Mouse (Mus musculus): ENCODE results near the gene Pde7b. TPM values are rescaled to one million over a fixed set of nuclear protein-coding genes. Genes with fewer than 3 reads are reported as not detected.

Pde7b gene
- total RNA-seq (2021): 10 to 100 TPM; 48.3 to 55.4 TPM
- long read RNA-seq, experiment 1, partial matches to known transcripts: 0 of 6 reads
- long read RNA-seq, experiment 1, other reads (novel, unspliced or antisense): 6 of 6 reads
- long read RNA-seq, experiment 2, partial matches to known transcripts: 0 of 4 reads
- long read RNA-seq, experiment 2, other reads (novel, unspliced or antisense): 4 of 4 reads

DNA sequence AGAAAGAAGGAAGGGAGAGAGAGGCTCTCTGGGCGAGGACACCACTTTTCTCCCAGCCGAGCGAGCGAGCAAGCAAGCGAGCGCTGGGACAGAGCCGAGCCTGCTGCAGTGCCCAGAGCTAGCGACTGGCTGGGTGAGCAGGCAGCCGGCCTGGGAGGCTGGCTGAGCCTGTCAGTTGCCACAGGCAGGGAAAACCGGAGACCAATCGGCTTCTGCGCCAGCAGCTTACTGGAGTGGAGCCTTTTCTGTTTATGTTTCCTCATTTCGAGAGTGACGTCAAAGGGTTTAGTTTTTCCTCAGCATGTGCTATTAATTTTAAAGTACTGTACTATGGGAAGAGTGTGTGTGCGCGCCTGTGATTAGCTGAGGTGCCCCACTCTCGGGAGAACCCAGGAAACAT lies at the start of gene Pde7b:
Gene Pde7b, minus strand, starts transcription at position 173 of the 400 bp plus-strand sequence.
- DNase-seq: peak; percentile 81 to 89

DNA sequence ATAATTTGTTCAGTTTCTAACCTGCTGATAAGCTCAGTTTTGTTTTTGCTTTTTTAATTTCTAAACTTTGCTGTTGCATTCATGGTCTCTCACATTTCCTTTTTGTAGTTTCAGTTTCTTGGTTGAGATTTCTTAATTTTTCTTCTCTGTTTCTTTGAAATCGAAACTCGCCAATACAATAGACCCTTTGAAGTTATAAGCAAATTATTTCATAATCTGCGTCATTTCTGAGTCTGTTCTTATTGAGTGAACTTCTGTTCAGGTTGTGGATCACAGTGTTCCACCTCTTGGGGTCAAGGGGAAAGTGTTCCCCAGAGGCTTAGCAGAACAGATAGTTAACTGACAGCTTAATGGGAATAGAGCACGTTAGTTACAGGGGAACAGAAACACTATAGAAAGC lies 47.2 kb upstream of the Pde7b start:
- DNase-seq: no peak

DNA sequence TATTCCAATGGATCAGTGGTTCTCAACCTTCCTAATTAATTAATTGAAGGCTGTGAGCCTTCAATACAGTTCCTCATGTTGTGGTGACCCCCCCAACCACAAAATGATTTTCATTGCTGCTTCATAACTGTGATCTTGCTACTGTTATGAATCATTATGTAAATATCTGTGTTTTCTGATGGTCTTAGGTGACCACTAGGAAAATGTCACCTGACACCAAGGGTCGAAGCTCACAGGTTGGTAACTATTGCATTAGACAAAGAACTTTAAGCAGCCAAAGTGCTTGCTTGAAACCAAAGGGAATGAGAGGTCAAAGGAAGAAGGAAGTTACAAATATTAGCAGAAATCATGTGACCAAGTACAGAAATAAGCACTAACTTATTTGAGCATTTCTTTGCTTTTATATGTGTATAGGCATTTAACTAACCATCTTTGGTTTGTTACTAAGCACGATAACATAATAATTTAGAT lies 45.6 kb upstream of the Pde7b start:
- DNase-seq: no peak

DNA sequence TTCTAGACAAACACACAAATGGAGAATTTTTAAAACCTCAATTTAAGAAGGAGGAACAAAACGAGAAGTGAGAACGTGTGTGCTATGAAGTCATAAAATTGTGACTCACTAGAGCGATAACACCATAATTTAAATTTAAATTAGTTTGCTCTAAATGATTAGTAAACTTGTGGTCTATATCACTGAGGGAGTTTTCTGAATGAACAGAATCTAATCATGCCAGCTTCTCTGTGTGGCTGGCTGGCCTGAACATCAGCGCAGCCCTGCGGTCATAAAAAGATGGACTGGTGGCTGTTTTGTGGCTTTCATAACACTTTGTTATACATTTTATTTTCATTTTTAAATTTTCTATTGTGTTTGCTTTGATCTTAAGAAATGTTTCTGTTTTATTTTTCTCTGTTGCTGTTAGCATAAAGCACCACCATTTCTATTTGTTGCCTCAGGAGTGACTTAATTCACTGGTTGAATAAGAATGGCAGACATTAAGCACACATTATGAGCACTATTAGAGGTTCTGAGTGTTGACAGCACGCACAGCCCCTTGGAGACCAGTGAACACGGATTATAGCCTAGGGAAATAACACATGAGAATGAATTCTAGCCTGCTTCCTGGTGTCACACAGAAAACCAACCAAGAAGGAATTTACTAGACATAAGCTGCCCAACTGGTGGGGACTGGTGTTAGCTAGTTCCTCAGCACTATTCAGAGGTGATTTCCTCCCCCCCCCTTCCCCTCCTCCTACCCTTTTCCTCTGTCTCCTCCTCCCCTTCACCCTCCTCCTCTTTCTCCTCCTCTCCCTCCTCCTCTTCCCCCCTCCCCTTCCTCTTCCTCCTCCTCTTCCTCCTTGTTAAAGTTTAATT lies 44.9 kb upstream of the Pde7b start:
- no peak for DNase-seq

DNA sequence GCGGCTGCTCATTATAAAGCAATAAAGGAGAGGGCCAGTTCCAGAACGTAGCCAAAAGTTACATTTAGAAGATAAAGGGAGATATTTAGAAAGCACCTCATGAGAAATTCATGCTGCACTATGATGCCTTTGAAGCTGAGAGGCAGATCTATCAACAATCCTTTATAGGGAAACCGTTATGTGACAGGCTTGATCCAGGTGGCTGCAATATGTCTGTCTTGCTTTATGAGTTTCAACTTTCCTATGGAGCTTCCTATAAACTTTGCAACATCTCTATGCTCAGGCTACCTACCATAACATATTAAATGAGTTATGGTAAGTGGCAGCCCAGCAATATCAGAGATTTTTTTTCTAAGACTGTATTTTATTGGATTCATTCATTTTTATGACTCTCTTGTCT lies 39.5 kb upstream of the Pde7b start:
- no peak for DNase-seq

DNA sequence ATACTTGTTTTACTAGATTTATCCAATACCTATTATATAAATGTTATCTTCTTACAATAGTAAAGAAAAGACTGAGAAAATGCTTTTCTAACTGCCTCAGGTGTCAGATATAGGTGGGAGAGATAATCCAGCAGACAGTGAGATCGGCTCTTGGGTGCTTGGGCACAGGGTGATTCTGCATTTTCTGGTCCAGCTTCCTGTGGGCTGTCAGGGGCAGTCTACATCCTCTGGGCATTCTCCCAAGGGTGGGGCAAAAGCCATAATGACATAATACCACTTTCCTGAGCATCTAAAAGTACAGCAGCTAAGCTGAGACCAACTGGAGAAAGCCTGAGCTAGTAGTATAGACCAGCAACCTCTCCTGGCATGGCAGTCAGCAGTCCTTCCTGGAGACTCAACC lies 34.1 kb upstream of the Pde7b start:
- no peak for DNase-seq

DNA sequence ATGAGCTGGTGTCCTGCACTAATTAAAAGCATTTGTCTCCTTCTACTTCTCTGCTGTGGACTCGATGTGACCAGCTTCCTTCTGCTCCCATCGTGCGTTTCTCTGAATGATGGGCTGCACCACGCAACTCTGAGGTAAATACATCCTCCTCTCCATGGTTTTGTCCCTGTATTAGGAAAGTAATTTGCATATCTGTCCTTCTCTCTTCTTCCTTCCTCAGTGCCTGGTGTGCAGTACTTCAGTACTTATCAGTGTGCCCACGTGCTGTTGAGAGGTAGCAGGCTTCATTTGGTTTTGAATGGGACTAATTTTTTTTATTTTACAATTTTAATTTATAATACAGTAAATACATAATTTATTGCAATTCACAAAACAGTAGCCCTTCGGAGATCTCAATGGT lies 33.4 kb upstream of the Pde7b start:
- no peak for DNase-seq

DNA sequence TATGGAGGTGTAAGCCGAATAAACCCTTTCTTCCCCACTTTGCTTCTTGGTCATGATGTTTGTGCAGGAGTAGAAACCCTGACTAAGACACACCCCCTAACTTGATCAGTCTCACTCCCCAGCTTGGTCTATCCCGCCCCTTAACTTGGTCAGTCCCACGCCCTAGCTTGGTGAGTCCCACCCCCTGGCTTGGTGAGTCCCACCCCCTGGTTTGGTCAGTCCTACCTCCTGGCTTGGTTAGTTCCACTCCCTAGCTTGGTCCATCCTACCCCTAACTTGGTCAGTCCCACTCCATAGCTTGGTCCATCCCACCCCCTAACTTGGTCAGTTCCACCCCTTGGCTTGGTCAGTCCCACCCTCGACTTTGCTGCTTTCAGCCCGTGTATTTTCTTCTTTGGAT lies 31.3 kb upstream of the Pde7b start:
- no peak for DNase-seq

DNA sequence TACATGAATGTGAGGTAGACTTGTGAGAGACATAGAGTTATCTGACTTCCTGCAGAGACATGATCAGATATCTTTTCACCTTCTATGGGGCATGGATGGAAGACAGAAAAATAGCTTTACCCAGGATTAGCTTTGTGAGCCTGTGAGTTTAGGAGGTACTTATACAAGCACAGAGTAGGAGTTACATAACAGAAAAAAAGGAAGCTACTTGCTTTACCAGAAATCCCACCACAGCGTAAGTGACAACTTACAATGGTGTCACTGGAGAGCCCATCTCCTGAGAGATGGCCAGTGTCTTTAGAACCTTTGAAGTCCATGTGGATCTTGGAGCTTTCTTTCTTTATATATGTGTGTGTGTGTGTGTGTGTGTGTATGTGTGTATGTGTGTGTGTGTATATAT lies 28.0 kb upstream of the Pde7b start:
- no peak for DNase-seq

DNA sequence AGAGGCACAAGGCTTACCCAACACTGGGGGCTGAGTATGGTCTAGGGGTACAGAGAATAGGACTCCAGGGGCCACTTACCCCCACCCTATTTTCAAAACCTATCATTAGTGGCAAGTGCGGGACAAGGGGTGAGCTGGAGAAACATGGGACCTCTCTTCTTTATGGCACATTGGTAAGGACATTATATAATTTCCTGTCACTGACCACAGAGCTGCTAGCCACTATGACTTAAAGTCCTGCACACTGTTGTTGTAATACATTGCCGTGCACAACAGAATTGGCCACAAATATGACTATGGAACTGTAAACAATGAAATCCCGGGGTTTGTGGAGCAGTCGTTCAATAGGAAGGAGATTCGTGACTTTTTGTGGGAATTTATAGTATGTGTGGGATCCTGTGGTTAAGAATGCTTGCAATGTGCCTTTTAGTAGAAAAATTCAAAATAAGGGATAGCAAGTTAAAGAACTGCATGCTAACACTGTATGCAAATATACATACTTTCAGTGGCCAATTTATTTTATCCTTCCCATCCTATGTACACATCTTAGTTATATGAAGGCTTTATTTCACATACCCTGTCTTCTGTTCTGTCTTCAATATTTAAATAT lies 25.9 kb upstream of the Pde7b start:
- no peak for DNase-seq

DNA sequence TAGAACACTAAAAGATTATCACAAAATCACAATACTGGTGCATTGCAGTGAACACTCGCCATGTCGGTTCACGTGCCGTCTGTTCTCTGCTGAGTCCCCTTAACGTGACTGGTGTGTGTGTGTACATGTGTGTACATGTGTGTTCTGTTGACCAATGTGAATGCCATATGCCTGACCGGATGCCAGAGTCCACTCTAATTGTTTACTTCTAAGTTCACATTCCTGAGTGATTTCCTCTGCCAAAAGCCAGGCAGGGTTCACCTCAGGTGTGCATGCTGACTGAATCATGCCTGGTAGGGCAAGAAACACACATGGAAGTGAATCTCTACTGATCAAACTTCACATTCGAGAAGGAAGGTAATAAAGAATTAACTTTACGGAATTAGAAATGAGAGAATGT lies 24.1 kb upstream of the Pde7b start:
- DNase-seq: no peak

DNA sequence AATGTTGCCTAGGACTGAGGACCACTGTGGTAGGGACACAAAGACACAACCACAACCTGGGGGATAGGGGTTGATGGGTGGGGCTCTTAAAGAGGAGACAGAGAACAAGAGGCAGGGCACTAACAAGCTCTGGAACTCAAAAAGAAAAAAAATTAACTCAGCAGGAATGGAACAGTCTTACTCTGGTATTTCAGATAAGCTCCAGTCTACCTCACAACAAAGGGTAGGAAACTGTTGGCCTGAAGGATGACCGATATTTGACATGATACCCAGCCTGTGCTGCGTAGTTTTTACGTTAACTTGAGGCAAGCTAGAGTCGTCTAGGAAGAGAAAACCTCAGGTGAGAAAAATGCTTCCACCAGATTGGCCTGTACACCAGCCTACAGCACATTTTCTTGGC lies 22.4 kb upstream of the Pde7b start:
- DNase-seq: no peak

DNA sequence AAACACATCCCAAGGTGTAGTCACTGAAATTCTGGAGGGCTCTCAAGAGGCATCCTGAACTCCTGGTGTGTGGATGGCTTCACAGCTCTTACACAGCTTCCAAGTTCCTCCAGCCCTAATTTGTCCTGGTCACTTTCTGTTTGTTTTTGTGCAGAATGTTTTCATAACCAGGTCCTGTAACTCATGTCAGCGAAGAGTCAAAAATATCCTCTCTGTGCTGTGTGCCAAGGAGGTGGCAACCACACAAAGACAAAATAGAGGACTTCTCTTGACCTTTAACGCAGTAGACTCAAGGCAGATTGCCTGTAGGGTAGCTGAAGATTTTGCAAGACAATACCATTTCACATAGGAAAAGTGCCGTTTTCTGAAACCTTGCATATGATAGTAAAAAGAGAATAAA lies 14.9 kb upstream of the Pde7b start:
- DNase-seq: peak in 1 of 2 experiments; percentile 28

DNA sequence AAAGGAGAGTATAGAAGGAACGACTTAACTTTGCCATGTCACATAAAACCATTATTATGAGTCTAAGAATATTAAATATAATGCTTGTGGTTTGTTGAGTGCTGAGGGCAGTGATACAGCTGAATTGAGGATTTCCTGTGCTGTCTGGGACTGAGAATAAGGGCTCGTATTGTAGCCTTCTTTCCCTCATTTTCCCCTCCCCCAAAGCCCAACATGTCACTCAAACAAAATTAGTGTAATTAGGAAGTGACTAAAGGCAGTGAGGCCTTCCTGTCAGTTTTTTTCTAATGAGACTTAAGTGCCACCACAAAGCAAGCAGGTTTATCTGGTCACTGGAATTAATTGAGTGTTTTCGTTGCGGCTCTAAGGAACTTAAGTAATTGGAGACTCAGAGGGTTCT lies 12.3 kb upstream of the Pde7b start:
- DNase-seq: no peak

DNA sequence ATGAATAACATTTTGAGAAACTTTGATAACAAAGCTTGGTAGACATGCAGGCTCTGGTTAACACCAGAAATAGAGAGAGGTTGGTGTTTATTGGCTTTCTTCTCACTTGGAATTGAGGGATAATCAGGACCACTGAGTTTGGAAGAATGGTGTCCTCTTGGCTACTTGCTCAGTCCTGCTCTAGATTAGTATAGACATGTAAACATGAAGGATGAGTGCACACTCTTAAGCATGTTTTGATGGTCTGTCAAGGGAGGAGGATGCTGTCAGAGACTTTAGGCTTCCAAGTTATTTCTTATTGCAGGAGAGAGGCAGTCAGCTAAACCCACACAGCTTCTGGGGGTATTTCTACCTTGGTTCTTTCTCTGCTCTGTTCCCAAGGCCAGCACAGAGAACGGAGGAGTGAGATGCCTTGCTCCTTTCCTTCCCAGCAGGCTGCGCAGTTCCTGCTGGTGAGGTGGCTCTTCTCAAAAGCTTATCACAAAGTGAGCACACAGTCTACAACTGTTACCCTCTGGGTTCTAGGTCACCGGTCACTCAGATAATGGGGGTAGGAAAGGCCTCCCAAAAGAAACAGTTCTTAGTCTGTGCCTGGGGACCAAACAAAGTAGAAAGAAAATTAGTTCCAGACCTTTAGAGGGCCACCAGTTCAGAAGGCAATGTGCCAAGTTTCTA lies 11.0 kb upstream of the Pde7b start:
- DNase-seq: no peak

DNA sequence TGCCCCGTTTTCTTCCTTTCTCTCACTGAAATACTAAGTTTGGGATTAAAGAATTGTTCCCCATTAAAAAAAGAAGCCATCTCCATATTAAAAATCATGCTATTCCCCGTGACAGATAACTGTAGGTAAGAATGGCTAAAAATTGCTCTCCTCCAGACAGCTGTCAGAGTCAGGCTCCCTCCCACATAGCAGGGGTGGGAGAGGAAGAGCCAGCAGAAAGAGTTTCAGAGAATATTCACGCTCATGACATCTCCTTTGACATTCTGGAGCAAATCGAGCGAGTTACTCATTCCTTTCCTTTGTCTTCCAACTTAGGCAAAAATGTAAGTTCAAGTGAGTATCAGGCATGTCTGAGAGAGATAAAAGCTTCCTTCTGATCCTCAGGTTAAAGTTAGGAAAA lies 8.7 kb upstream of the Pde7b start:
- no peak for DNase-seq

DNA sequence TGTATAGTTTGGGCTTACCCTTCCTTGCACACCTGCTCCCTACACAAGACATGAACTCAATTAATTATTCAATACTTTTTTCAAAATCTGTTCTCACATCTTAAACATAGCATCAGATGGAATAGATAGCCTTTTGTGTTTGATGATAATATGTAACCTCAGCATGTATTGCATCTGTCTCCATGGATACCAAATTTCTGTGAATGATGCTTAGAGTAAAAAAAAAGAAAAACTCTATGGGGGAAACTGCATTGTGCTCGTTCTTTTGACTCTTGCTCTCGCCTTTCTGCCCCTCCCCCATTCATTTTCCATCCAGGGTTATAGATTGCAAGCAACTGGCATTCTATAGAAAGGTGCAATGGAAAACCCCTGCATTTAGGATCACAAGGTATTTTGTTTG lies 7.3 kb upstream of the Pde7b start:
- no peak for DNase-seq

DNA sequence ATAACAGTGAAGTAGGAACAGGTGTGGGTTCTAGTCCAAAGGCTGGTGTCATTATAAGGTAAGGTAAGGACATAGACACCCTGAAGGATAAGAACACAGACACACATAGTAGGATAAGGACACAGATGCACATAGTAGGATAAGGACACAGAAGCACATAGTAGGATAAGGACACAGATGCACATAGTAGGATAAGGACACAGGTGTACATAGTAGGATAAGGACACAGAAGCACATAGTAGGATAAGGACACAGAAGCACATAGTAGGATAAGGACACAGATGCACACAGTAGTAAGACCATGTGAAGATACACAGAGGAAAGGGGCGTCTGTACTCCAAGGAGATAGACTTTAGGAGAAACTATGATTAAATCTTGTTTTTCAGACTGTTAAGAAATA lies 5.2 kb upstream of the Pde7b start:
- no peak for DNase-seq

DNA sequence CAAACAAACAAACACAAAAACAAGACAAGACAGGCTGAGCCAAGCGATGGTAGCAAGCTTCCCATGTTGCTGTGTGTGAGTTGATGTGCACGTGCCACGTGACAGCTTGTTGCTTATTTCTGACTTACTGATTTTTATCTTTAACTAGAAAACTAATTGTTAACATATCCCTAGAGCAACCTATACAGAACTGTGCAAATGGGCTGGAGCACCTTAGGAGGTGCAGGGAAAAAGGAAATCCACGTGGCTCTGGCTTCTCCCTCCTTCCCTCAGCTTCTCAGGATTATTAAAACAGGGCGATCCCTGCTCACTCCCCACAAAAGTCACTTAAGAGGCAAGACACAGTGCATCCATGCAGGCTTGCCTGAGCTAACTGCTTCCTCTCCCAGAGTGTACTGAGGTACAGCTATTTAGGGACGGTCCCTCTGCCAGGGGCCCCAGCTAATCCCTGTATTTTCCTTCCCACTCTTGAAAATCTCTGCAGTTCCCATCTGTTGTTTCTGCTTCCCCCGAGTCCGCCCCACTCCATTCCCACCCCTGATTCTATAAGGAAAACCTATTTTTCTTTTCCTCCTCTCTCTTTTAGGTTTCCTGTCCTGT lies 606 bp upstream of the Pde7b start:
- no peak for DNase-seq

DNA sequence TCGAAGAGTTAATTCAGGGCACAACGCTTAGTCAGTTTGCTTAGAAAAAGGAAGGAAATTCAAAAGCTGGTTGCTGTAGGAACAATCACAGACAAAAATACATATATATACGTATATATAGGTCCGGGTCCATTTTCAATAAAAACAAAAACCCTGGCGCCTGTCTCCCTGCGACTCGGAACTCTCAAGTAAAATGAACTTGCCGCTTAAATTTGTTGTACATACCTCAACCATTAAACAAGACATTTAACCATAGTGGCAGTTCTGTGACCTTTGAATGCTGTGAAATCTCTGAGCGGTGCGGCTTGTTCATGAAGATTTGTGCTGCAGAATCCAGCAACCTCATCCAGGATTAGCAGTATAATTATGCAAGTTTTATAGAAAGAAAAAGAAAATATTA lies 427 bp downstream of the Pde7b start:
- DNase-seq: peak; percentile 8 to 40

DNA sequence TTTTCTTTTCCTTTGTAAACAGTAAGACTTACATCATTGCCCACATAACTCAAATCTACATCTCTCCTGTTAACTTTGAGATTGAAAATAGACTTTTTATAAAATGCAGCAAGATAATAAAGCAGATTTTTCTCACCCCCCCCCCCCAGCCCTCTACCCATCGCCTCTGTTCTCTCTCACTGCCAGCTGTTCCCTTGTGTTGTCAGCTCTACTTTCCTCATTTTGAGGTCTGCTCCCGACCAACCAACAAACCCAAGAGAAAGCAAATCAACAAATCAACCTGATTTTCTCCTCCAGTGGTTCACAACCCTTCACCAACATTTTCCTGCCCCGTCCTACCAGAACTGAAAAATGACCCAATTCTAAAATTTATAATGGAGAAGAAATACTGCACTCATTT lies 916 bp downstream of the Pde7b start:
- no peak for DNase-seq

DNA sequence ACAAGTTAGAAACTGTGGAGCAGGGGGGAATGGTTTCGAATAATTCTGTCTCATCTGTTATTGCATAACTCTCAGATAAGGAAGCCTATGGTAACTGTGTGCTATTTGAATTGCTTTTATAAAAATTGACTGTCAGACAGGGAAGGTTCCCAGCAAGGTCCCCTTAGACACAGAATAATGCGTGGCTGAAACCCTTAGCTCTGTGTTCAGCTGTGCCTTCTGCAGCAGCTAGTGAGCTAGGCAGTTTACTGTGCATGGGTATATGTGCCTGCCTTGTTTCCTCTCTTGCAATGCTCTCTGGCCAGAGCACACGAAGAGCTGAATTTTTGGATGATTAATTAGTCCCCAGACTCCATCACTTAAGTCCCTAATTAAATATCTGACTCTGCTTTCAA lies 1.4 kb downstream of the Pde7b start:
- DNase-seq: peak; percentile 18 to 40

All from heart, adult 18-20 months (tissue).